Mouse (Mus musculus): ENCODE results near the gene Cep170b.

- TF ChIP-seq CTCF (IDR thresholded peaks at IDR 0.05; ENCODE audit: low read depth), result no peak
- no peak for TF ChIP-seq EP300 (IDR thresholded peaks at IDR 0.05; ENCODE audit: low read depth)
Observed at GRCm38 (mm10) chr12:112794998-112795397, 74.7 kb downstream of the Cep170b start.

All from heart, postnatal 0 days (tissue).